8 mouse cellular contexts compared by ENCODE assay signal in genomic region chr5:111408470-111409105, GRCm38 (mm10). TPM values are rescaled to one million over a fixed set of nuclear protein-coding genes. Genes with fewer than 3 reads are reported as not detected.
DNase-seq lines count a peak whose midpoint lies in the region; ATAC-seq lines count a peak whose summit lies in the region.

No protein-coding gene starts in this region.

- H3K4me2 ChIP-seq in lung, embryonic 16.5 days (ENCODE audit: low read depth, low read length) = peak overlapping the region; percentile 39

- intact Hi-C loops in heart, postnatal 14 days (cut with DNase I) = no loop called here
- intact Hi-C loops in left cerebral cortex, postnatal 14 days (cut with DNase I) = no loop called here

- H3K4me3 ChIP-seq in lung, embryonic 16.5 days (ENCODE audit: low read length) = no peak overlapping the region

- no peaks in the 10 kb centered on the region for H3K9me3 ChIP-seq in lung, embryonic 16.5 days (ENCODE audit: control insufficient read depth, low read length)

- peak; percentile 31 for DNase-seq in thymus, postnatal 4 days
- DNase-seq in thymus, postnatal 0 days (ENCODE audit: low spot score) = no peak
- DNase-seq in heart, postnatal 14 days = peak; percentile 60 to 64
- DNase-seq in urinary bladder, postnatal 25 days (ENCODE audit: low spot score) = no peak
- no peak for DNase-seq in left cerebral cortex, postnatal 14 days (ENCODE audit: low spot score in 2 of 2)
- DNase-seq in thymus, postnatal 36 days = no peak
- no peak for DNase-seq in ovary, postnatal 36 days (ENCODE audit: low spot score)

- peak; percentile 79 for ATAC-seq in lung, embryonic 16.5 days (ENCODE audit: low read depth)

- no peaks in the 10 kb centered on the region for H3K27me3 ChIP-seq in lung, embryonic 16.5 days (ENCODE audit: control insufficient read depth, insufficient read depth, low read depth, low read length)

- peak overlapping the region; percentile 47; the same call in 1 of the 2 replicates for H3K9ac ChIP-seq in lung, embryonic 16.5 days (ENCODE audit: low read length)

- peaks cover 17% of the 10 kb centered on the region for H3K4me1 ChIP-seq in lung, embryonic 16.5 days (replicated peaks; ENCODE audit: control insufficient read depth, insufficient read depth, low read length)

- no peaks in the 10 kb centered on the region for H3K36me3 ChIP-seq in lung, embryonic 16.5 days (ENCODE audit: control insufficient read depth, insufficient read depth, low read length)

- peak overlapping the region; percentile 84 for H3K27ac ChIP-seq in lung, embryonic 16.5 days (ENCODE audit: low read length)

- WGBS in lung, embryonic 16.5 days = 17% methylated on average over 14 of the region's 14 CpGs

RNA-seq across cellular contexts. Expression of gene Mn1, which starts 8.6 kb away (rescaled TPM):
- polyA plus RNA-seq in thymus, postnatal 0 days (2015; fragmentation: Nextera tagmentation; extraction: Ambion mirVana) = 2.7 and 2.9 TPM in 2 replicates
- total RNA-seq in heart, postnatal 14 days (2021) = 10 to 100 TPM; 17.3 to 18.3 TPM
- polyA plus RNA-seq in lung, embryonic 16.5 days (2015; fragmentation: Nextera tagmentation; extraction: Ambion mirVana) = 6.8 and 7.8 TPM in 2 replicates
- total RNA-seq in left cerebral cortex, postnatal 14 days (2021) = 10 to 100 TPM; 62.1 to 66.1 TPM

Comparison
In these comparisons a context has a peak if more than half of its experiments do, and no peak if none do; other contexts are left out.
1. DNase-seq: peak in thymus, postnatal 4 days (single experiment) and heart, postnatal 14 days (2 of 2); none in thymus, postnatal 0 days (single experiment), urinary bladder, postnatal 25 days (single experiment), left cerebral cortex, postnatal 14 days (0 of 2), thymus, postnatal 36 days (0 of 2) and ovary, postnatal 36 days (single experiment).